Mouse (Mus musculus) forebrain, embryonic 10.5 days (tissue): ENCODE measurements around the gene Camk2b. TPM values are rescaled to one million over a fixed set of nuclear protein-coding genes. Genes with fewer than 3 reads are reported as not detected.
"Not testable (repeated sequence)": the region's sequence is repeated elsewhere in the genome, so short reads cannot be mapped to it uniquely, and the experiment has no call there.

Experiments
- DNase-seq: peaks from one replicate; pipeline ENCODE4 v3.0.0-alpha.2; 2017; ENCODE audit warnings: low spot score; ENCODE audit errors: extremely low spot score
- H3K27ac ChIP-seq: fragments of 300-500 bp; sonication (generic); 2 replicates; pipeline ENCODE4 v1.5.1; 2016; ENCODE audit warnings: mild to moderate bottlenecking
- H3K27me3 ChIP-seq: fragments of 300-500 bp; sonication (generic); 2 replicates; pipeline ENCODE4 v1.6.1; 2016; ENCODE audit warnings: mild to moderate bottlenecking; ENCODE audit not compliant: poor library complexity, severe bottlenecking
- H3K36me3 ChIP-seq: fragments of 300-500 bp; sonication (generic); replicated peaks from 2 replicates; pipeline ENCODE4 v1.6.1; 2016; ENCODE audit warnings: mild to moderate bottlenecking, moderate library complexity
- H3K4me1 ChIP-seq: fragments of 300-500 bp; sonication (generic); 2 replicates; pipeline ENCODE4 v1.6.1; 2016
- H3K4me3 ChIP-seq: fragments of 300-500 bp; sonication (generic); 2 replicates; pipeline ENCODE4 v1.5.1; 2016; ENCODE audit warnings: mild to moderate bottlenecking, moderate library complexity
- H3K9me3 ChIP-seq: fragments of 300-500 bp; sonication (generic); 2 replicates; pipeline ENCODE4 v1.6.1; 2016; ENCODE audit warnings: mild to moderate bottlenecking, moderate library complexity
- WGBS: fragments of 180-500 bp; shearing (Covaris S2); methylation state at CpG from one replicate; pipeline ENCODE4 v1.1.7; 2016; 5-methylcytosine and 5-hydroxymethylcytosine counted together
- polyA plus RNA-seq: library from polyadenylated mRNA; unstranded; fragments of >200 nt; fragmentation: Nextera tagmentation; extraction: Ambion mirVana; gene quantifications from 2 replicates; pipeline ENCODE4 v1.2.1, GENCODE M21; 2016

The Camk2b gene
- polyA plus RNA-seq = 0.51 and 0.63 TPM in 2 replicates

- peak within 1 kb of the TSS; percentile 57 for H3K4me3 ChIP-seq
- peaks cover 37% of the 10 kb centered on the region for H3K4me1 ChIP-seq
- H3K9me3 ChIP-seq = no peaks in the 10 kb centered on the region
- H3K36me3 ChIP-seq = no peaks in the 10 kb centered on the region
- WGBS = 9% methylated on average over 6 of the region's 6 CpGs
- H3K27ac ChIP-seq = peak within 1 kb of the TSS; percentile 20; the same call in 1 of the 2 replicates
- H3K27me3 ChIP-seq = peaks cover 100% of the 10 kb centered on the region
- no peak for DNase-seq
Measured at GRCm38 (mm10) chr11:6066176-6066575, at the start of gene Camk2b. TSS of gene Camk2b (minus strand) at chr11:6066362.

DNA sequence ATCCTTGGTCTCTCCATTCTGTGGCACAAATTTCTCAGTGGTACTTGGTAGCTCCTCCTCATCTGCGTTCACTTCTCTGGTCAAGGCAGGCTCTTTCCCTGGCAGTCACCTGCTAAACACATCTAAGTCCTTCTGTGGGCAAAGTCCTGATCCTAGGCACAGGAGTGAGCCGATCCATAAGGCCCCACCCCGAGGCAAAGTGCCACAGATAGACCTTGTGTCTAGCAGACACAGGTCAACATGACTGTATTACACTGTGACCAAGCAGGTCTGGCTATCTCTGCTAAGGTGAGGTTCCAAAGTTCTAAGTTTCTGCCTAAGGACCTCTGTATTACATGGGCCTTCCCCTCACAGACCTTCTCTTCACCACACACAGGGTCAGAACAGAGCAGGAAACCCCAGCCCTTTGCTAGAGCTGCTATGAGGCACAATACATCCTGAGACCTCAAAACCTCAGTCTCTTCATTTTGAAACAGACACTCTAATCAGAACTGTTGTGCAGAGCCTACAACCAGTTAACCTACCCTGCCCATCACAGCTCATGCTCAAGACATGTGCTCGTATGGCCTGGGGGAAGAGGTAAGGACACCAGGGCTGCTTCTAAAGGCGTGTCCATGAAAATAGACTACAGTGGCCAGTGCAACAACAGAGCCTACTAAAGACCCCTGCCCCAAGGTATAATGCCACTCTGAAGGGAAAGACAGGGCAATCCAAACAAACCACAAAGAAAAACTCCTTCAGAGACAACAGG, 45.7 kb upstream of the Camk2b start:
- no peaks in the 10 kb centered on the region for H3K4me1 ChIP-seq
- no peaks in the 10 kb centered on the region for H3K9me3 ChIP-seq
- H3K4me3 ChIP-seq = no peak overlapping the region
- H3K27me3 ChIP-seq = no peaks in the 10 kb centered on the region
- DNase-seq = no peak
- no peak overlapping the region for H3K27ac ChIP-seq
- H3K36me3 ChIP-seq = peaks cover 77% of the 10 kb centered on the region
- 95% methylated on average over 5 of the region's 5 CpGs for WGBS

- peaks cover 94% of the 10 kb centered on the region for H3K36me3 ChIP-seq
- DNase-seq = no peak
- H3K27me3 ChIP-seq = no peaks in the 10 kb centered on the region
- H3K4me1 ChIP-seq = no peaks in the 10 kb centered on the region
- no peak overlapping the region for H3K27ac ChIP-seq
- H3K4me3 ChIP-seq = no peak overlapping the region
- no peaks in the 10 kb centered on the region for H3K9me3 ChIP-seq
Measured at GRCm38 (mm10) chr11:6109990-6110389, 43.8 kb upstream of the Camk2b start.

DNA sequence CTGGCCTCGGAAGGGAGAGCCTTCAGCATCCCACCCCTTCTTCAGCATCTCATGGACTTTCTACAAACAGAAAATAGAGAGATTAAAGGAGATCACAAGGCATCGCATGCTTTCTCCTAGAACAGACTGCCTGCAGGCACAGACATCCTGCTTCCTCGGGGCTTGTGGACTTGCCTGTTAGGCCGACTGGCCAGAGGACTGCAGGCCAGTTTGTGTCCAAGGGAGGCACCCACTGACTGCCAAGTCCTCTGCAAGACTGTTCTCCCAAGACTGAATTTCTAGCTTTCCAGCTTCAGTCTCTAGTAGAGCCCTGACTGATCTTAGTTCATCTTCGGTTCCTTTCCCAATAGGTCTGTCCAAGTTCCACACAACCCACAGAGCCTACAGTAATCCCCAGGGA, 42.1 kb upstream of the Camk2b start:
- H3K27me3 ChIP-seq = no peaks in the 10 kb centered on the region
- H3K9me3 ChIP-seq = no peaks in the 10 kb centered on the region
- no peak overlapping the region for H3K4me3 ChIP-seq
- WGBS = 93% methylated on average over 5 of the region's 5 CpGs
- no peak overlapping the region for H3K27ac ChIP-seq
- no peaks in the 10 kb centered on the region for H3K4me1 ChIP-seq
- H3K36me3 ChIP-seq = peaks cover 96% of the 10 kb centered on the region
- no peak for DNase-seq

GRCm38 (mm10) chr11:6107722-6108121, 41.6 kb upstream of the Camk2b start:
- no peak for DNase-seq

DNA sequence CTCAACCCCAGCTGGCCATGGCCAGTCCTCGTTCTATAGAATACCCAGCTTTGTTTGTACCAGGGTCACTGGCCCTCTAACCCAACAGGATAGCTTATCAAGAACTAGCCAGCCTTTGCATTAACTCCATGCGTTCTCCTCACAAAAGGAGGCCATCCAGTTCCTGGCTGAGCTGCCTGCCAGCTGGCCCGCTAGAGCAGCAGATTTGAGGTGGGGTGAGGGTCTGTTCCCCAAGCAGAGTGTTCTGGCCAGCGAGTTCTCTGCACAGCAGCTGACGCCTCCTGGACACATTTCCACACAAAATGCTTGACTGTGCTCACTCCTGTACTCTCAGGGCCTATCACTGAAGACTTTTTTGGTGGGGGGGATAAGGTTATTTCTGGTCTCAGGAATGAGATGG, 38.6 kb upstream of the Camk2b start:
- H3K36me3 ChIP-seq = peaks cover 61% of the 10 kb centered on the region
- 87% methylated on average over 5 of the region's 5 CpGs for WGBS
- DNase-seq = no peak

More at GRCm38 (mm10) chr11:6107722-6108121, 41.6 kb upstream of the Camk2b start:
- H3K27me3 ChIP-seq = no peaks in the 10 kb centered on the region
- H3K4me3 ChIP-seq = no peak overlapping the region
- H3K36me3 ChIP-seq = peaks cover 90% of the 10 kb centered on the region
- no peak overlapping the region for H3K27ac ChIP-seq
- H3K9me3 ChIP-seq = no peaks in the 10 kb centered on the region
- WGBS = 81% methylated on average over 3 of the region's 3 CpGs
- H3K4me1 ChIP-seq = no peaks in the 10 kb centered on the region

GRCm38 (mm10) chr11:6096637-6097036, 30.5 kb upstream of the Camk2b start:
- H3K36me3 ChIP-seq, H3K4me1 ChIP-seq, DNase-seq, H3K9me3 ChIP-seq, H3K27ac ChIP-seq, H3K4me3 ChIP-seq, H3K27me3 ChIP-seq: not testable (repeated sequence)
- WGBS = 91% methylated on average over 3 of the region's 3 CpGs

More for the DNA sequence above, 38.6 kb upstream of the Camk2b start:
- H3K27ac ChIP-seq = no peak overlapping the region
- peaks cover 8% of the 10 kb centered on the region; the same call in 1 of the 2 replicates for H3K4me1 ChIP-seq
- no peak overlapping the region for H3K4me3 ChIP-seq
- no peaks in the 10 kb centered on the region for H3K9me3 ChIP-seq
- no peaks in the 10 kb centered on the region for H3K27me3 ChIP-seq

DNA sequence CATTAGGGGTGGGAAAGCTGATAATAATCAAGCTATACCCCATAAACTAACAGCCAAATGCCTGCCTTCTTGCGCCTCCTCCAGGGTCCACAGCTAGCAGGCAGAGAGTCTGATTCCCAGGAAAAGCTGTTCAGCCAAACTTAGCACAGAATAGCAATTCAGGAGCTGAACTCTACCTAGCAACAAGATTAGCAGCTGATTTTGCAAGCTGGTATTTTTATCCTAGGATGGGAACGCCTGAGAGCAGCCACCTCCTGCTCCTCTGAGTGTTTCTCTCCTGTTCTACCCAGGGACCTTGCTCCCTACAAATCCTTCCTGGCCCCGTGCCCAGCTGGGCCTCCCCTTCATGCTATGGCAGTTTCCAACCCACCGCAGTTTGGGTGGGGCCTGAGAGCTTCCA, 20.8 kb upstream of the Camk2b start:
- Histone ChIP-seq H3K27ac (no peak overlapping the region), H3K36me3 (no peaks in the 10 kb centered on the region), H3K4me3 (no peak overlapping the region), H3K27me3 (no peaks in the 10 kb centered on the region; the same call in 1 of the 2 replicates), H3K4me1 (no peaks in the 10 kb centered on the region), H3K9me3 (no peaks in the 10 kb centered on the region)
- no peak for DNase-seq
- 75% methylated on average over 4 of the region's 4 CpGs for WGBS

DNA sequence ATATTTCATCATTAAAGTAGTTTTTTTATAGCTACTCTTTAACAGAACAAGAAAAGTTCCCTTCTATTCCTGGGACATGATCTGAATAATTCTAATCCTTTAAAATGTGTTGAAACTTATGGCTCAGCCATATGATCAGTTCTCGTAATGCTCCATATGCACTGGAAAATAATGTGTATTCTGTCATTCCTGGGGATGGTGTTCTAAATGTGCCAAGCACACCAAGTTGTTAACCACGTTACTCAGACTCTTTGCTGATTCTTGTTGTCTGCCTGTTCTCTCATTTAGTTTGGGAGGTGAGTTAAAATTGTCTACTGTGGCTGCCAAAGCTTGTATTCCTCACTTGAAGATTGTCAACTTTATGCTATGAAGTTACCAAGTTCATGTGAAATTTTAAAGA, 12.6 kb upstream of the Camk2b start:
- H3K27ac ChIP-seq = no peak overlapping the region
- no peaks in the 10 kb centered on the region for H3K9me3 ChIP-seq
- no peaks in the 10 kb centered on the region; the same call in 1 of the 2 replicates for H3K27me3 ChIP-seq
- 87% methylated on average over 2 of the region's 2 CpGs for WGBS
- H3K4me3 ChIP-seq = no peak overlapping the region
- no peaks in the 10 kb centered on the region for H3K36me3 ChIP-seq
- DNase-seq = no peak
- no peaks in the 10 kb centered on the region for H3K4me1 ChIP-seq

- Histone ChIP-seq H3K4me3 (no peak overlapping the region), H3K27ac (no peak overlapping the region), H3K36me3 (no peaks in the 10 kb centered on the region), H3K27me3 (peaks cover 9% of the 10 kb centered on the region), H3K9me3 (no peaks in the 10 kb centered on the region), H3K4me1 (no peaks in the 10 kb centered on the region)
- DNase-seq = no peak
- WGBS = 79% methylated on average over 8 of the region's 8 CpGs
Measured at GRCm38 (mm10) chr11:6075618-6076066, 9.5 kb upstream of the Camk2b start.

DNA sequence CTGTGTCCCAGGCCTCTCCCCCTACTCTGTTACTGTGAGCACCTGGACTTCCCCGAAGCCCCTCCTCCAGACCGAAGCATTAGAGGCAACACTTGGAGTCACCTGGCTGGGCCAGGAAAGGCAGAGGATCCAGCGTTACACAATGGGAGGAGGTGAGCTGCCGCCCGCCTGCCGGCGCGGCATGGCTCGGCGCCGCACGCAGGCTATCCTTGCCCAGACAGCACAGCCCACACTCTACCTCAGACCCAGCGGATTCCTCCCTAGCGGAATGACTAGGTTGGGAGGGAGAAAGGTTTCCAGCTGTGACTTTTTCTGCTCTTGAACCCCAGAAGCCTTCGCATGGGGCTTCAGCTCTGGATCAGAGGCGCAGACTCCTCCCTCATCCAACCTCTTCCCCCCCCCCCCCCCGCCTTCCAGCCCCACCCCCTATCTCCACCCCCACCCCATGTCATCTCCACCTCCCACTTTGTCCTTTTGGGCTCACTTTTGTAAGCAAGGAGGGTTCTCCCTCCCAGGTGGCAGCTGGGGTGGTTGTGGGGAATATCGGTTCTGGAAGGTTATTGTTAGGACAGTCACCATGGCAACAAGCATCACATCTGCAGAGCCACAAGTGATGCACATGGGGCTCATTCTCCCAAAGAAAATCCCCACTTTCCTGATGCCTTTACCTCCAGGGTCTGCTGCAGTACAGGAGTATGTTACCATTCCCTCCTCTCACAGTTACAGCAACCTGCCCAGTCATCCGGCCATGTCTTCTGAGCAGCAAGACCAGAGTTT, 2.2 kb upstream of the Camk2b start:
- Histone ChIP-seq H3K9me3 (no peaks in the 10 kb centered on the region), H3K4me3 (peak overlapping the region; percentile 35), H3K27me3 (peaks cover 82% of the 10 kb centered on the region), H3K27ac (0 out of 2 replicates have a peak overlapping the region, but pooled peaks have one; percentile 30), H3K4me1 (peaks cover 31% of the 10 kb centered on the region), H3K36me3 (no peaks in the 10 kb centered on the region)
- 8% methylated on average over 17 of the region's 19 CpGs for WGBS
- peak; percentile 49 for DNase-seq

DNA sequence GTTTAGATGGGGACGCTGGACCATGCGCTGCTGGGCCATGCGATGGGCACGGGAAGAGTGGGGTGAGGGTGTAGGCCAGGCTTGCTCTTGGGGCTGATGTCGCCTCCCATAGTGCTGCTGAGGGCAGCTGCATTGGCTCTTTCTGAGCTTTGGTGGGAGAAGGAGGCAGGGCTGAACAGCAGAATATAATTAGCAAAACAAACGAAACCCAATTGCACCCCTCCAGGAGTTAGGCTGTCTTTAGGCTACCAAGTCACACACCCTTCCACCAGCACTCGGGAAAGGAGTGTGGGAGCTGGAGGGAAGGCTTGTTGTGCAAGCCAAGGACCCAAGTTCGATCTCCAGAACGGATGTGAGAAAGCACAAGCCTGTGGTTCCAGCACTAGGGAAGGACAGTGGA, 998 bp upstream of the Camk2b start:
- WGBS = 39% methylated on average over 9 of the region's 9 CpGs
- Histone ChIP-seq H3K27me3 (peaks cover 94% of the 10 kb centered on the region), H3K4me3 (no peak overlapping the region), H3K27ac (no peak overlapping the region), H3K36me3 (no peaks in the 10 kb centered on the region), H3K9me3 (no peaks in the 10 kb centered on the region), H3K4me1 (peaks cover 31% of the 10 kb centered on the region)
- no peak for DNase-seq

DNA sequence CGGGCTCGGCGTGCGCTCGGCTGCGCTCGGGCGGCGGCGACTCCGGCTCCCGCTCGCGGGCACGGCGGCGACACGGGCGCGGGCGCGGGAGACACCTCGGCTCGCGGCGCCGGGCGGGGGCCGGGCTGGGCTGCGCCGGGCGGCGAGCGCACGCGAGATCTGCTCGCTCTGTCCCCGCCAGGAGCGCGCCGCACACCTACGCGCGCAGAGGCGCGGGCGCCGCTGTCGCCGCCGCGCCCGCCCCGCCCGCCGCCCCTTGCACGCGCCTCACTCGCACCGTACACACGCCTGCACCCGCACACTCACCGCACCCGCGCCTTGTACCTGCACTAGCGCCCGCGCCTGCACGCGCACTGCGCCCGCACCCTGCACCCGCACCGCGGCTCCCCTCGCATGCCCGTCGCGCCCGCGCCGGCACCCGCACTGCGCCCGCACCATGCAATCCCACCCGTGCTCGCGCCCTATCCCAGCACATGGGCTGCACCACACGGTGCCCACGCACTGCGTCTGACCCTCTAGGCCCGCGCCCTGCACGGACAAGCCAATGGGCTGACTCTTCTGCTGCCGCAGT, 526 bp downstream of the Camk2b start:
- under 1% methylated on average over 80 of the region's 95 CpGs for WGBS
- Histone ChIP-seq H3K4me1 (peaks cover 37% of the 10 kb centered on the region), H3K4me3 (peak overlapping the region; percentile 57), H3K27ac (no peak overlapping the region), H3K9me3 (no peaks in the 10 kb centered on the region), H3K27me3 (peaks cover 98% of the 10 kb centered on the region), H3K36me3 (no peaks in the 10 kb centered on the region)
- DNase-seq = no peak
